Mouse (Mus musculus): ENCODE data around the gene Olfr69. TPM values are rescaled to one million over a fixed set of nuclear protein-coding genes. Genes with fewer than 3 reads are reported as not detected.
"Not testable (repeated sequence)": the region's sequence is repeated elsewhere in the genome, so short reads cannot be mapped to it uniquely, and the experiment has no call there.

Gene Olfr69
- total RNA-seq (2021): not detected

GRCm38 (mm10) chr7:103771494-103771893, at the start of gene Olfr69:
Gene Olfr69, minus strand, starts transcription at chr7:103771594.
- intact Hi-C loops (cut with DNase I): no loop called here
- DNase-seq: no peak

DNA sequence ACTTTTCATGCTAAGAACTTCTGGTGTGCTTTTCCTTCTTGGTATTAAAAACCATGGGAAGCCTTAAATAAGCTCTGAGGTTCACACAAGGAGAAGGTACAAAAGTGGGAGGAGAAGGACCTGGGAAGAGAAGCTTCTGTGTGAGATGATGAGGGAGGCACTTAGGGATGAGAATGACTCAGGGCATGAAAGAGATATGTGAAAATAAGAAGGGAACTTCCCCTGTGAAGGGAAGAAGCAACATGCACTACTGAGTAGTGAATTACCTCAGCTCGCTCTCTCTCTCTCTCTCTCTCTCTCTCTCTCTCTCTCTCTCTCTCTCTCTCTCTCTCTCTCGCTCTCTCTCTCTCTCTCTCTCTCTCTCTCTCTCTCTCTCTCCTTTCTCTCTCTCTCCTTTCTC, 43.7 kb upstream of the Olfr69 start:
- intact Hi-C loops (cut with DNase I): not testable (repeated sequence)

DNA sequence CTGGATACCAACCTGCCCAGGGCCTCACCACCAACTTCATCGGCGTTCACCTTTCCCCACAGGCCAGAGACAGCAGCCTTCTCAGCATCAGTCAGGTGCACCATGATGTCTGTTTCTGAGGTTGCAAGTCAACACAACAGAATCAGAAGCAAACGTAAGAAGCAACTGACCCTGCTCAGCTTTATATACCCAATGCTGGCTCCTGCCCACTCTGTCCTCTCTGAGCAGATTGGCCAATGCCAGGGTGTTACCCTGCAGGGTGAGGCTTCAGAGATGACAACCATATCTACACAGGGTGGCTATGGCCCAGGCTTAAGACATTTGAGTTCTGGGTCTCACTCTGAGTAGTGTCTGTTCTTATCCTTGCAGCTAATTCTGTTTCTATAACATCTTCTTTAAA, 42.4 kb upstream of the Olfr69 start, which contains the start of gene Hbb-bt:
Hbb-bt (minus strand) TSS at position 231 of the 400 bp plus-strand sequence.
- DNase-seq: no peak
- intact Hi-C loops (cut with DNase I): no loop called here

More for the DNA sequence above, 43.7 kb upstream of the Olfr69 start:
- DNase-seq: not testable (repeated sequence)

GRCm38 (mm10) chr7:103813152-103813551, 41.8 kb upstream of the Olfr69 start:
- intact Hi-C loops (cut with DNase I); DNase-seq: not testable (repeated sequence)

DNA sequence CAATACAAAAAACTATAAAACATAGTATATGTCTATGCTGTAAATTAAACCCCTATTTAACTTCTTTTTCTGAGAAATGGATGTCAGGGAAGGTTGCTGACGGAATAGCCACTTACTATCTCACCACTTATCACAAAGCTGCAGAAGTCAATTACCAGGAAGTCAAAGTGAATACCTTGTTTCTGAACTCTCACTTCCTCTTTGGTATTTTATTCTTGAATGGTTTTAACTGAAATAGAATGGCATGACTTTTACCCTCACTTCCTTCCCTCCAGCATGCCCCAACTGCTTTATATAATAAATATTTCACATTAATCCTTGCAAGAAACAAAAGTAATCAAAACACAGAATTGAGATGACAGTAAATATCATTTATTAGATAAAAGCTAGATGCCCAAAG, 40.8 kb upstream of the Olfr69 start:
- no peak for DNase-seq
- intact Hi-C loops (cut with DNase I): no loop called here

DNA sequence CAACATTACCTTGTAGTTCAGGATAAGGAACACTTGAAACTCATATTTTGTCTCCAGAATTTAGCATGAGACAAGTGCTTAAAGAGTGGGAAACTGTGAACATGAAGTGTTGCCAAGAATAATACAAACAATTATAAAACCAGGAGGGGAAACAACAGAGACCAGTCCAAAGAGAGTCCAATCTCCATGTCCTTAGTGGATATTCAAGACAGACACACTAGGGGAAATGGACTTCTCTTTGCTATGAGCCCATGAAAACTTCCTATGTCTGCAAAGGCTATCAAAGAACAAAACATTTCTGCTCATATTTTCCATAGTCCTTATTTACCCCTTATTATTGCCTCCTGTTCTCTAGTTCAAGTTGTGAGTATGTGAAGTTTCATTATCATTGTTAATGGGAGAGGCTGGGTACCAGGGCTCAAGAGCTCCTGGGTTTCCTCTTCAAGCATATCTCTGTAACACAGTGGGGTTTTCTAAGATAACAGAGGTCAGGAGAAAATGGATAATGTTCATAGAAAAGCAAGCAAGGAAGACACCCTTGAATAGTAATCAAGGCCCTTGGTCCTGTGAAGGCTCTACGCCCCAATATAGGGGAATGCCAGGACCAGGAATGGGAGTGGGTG, 39.9 kb upstream of the Olfr69 start:
- intact Hi-C loops (cut with DNase I): no loop called here
- no peak for DNase-seq

- intact Hi-C loops (cut with DNase I): no loop called here
- no peak for DNase-seq
Observed at GRCm38 (mm10) chr7:103810746-103811145, 39.4 kb upstream of the Olfr69 start.

DNA sequence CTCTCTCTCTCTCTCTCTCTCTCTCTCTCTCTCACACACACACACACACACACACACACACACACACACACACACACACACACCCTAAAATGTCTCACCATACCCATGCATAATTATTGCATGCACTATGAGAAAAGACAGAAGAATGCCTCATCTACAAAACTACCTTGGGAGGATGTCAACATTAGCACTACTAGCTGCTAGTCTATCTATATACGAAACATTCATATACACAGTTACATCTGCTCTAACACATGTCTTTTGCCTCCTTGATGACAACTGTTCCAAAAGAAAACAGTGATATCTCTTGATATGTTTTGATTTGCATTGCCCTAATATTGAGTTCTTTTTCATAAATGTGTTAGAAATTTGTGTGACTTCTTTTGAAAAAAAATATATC, 38.9 kb upstream of the Olfr69 start:
- no peak for DNase-seq
- intact Hi-C loops (cut with DNase I): no loop called here

DNA sequence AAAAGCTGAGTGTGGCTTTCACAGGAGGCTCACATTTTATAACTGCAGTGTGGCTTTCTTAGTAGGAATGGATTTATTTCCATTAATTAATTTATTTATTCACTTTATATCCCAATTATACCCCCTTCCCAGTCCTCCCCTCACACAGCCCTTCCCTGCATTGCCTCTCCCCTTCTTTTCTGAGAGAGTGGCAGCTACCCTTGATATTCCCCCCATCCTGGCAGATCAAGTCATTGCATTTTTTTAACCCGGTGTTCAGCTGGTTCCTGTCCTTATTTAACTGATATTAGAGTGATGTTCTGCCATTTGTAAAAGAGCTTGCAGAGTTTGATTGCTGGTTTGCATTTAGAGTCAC, 38.4 kb upstream of the Olfr69 start:
- DNase-seq: no peak
- intact Hi-C loops (cut with DNase I): loop anchor here (5.0 kb wide), 1 partner anchor 1297 kb away; no protein-coding TSS in a partner anchor

DNA sequence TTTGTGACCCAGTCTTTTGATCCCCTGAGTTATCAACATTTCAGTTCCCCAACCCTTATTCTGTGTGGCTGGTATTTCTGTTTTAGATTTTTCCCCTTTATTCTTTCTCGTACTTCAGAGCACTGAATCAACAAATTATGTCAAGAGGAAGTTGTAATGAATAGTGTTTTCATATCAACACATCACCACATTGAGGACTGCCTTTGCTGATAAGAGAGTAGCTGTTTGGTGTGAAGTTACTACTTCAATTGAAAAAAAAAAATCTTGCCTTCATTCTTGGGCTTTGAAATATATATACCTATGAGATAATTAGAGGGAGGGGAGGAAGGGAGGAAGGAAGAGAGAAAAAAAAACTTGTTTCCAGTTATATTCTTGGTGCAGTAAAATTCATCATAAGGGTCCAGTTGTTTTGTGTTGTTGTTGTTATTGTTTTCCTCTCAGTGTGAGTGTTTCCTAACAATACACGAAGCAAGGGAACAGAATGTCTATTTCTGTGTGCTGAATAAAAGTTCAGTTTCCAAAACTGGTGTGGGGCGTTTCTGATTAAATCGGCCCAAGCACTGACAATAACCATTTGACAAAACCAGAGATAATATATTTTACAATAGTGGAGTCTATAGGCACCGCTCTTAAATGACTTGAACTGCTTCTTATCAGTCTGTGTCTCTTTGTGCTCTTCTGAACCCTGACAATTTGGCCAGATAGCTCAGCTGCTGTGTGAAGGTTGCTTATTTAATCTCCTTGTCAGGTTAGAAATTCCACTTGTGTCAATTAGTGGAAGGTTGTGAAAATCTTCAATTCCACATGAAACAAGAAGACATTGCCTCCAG, 37.8 kb upstream of the Olfr69 start:
- intact Hi-C loops (cut with DNase I): loop anchor here (5.0 kb wide), 1 partner anchor 1297 kb away; no protein-coding TSS in a partner anchor
- DNase-seq: no peak

GRCm38 (mm10) chr7:103808120-103808519, 36.7 kb upstream of the Olfr69 start:
- not testable (repeated sequence) for DNase-seq
- intact Hi-C loops (cut with DNase I): loop anchor here (5.0 kb wide), 1 partner anchor 1296 kb away; no protein-coding TSS in a partner anchor

GRCm38 (mm10) chr7:103806856-103807255, 35.5 kb upstream of the Olfr69 start:
- intact Hi-C loops (cut with DNase I): loop anchor here (5.0 kb wide), 1 partner anchor 1295 kb away; no protein-coding TSS in a partner anchor

GRCm38 (mm10) chr7:103792669-103793388, 21.4 kb upstream of the Olfr69 start:
- no peak for DNase-seq
- intact Hi-C loops (cut with DNase I): loop anchor here (5.0 kb wide), 2 partner anchors 79 to 149 kb away; partner anchors contain the start of gene Olfr633

More at GRCm38 (mm10) chr7:103806856-103807255, 35.5 kb upstream of the Olfr69 start:
- peak in 1 of 2 experiments; percentile 3 for DNase-seq

DNA sequence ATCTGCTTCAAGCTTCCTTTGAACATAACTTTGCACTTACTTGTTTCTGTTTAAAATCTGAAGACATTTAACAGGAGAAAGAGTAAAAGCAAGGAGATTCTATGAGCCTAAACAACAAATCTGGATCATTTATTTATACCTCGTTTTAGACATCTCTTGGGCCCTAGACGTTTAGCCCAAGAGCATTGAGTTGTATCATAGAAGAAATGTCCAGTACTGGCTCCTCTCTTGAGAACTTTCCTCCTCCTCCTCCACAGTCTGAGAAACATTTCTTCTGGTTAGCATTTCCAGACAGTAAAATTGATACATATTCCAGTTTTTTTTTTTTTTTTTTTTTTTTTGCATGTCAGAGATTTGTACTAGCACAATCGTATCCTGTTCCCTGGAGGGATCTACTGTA, 20.3 kb upstream of the Olfr69 start, which contains the start of gene Olfr67:
Olfr67 (minus strand) TSS at position 101 of the 400 bp plus-strand sequence.
- intact Hi-C loops (cut with DNase I): loop anchor here (5.0 kb wide), 2 partner anchors 81 to 151 kb away; partner anchors contain the start of gene Olfr633
- no peak for DNase-seq

DNA sequence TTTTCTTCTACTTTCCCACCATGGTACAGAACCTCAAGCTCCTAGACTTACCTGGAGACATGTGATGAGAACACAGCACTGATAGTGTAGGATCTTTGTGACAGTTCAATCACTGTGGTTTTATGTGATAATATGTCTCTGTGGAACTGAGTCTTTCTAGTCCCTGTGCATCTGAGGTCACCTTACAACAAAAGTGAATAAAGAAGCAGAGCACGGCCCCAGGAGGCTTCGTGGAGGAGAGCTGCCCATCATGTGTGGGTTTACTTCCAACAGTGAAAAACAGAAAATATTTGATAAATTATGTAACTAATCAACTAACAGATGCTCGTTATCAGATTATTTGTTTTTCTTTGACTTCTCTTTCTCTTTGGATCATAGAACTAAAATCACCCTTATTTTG, 8.2 kb upstream of the Olfr69 start, which contains the start of gene Olfr68:
Olfr68 (minus strand) TSS at position 101 of the 400 bp plus-strand sequence.
- no peak for DNase-seq
- intact Hi-C loops (cut with DNase I): no loop called here

GRCm38 (mm10) chr7:103777652-103778051, 6.3 kb upstream of the Olfr69 start:
- DNase-seq; intact Hi-C loops (cut with DNase I): not testable (repeated sequence)

GRCm38 (mm10) chr7:103767687-103768086, 3.7 kb downstream of the Olfr69 start:
- intact Hi-C loops (cut with DNase I); DNase-seq: not testable (repeated sequence)

DNA sequence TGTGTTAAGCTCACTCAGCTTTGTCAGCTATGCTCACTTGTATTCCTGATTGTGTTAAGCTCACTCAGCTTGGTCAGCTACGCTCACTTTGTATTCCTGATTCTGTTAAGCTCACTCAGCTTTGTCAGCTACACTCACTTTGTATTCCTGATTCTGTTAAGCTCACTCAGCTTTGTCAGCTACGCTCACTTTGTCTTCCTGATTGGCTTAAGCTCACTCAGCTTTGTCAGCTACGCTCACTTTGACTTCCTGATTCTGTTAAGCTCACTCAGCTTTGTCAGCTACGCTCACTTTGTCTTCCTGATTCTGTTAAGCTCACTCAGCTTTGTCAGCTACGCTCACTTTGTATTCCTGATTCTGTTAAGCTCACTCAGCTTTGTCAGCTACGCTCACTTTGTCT, 9.2 kb downstream of the Olfr69 start:
- DNase-seq: not testable (repeated sequence)

DNA sequence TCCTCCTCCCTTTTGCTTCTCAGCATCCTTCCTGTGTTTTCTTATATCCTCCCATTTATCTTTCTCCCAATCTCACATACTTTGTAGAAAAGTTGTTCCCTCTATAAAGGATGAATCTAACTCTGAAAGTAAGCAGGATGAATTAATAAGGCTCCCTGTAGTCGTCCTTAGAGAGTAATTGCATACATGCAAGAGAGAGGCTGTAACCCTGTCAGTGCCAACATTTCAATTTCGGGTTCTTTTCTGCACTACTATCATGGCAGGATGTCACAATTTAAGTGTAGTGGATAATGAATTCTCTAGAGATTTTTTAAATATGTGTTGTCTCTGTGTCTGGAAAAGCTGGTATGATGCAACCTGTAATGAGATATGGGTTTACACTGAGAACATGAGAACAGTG, 14.2 kb downstream of the Olfr69 start, which contains the start of gene Olfr630:
Olfr630 (minus strand) TSS at position 101 of the 400 bp plus-strand sequence.
- no peak for DNase-seq
- intact Hi-C loops (cut with DNase I): no loop called here

More for the DNA sequence above, 9.2 kb downstream of the Olfr69 start:
- intact Hi-C loops (cut with DNase I): not testable (repeated sequence)

DNA sequence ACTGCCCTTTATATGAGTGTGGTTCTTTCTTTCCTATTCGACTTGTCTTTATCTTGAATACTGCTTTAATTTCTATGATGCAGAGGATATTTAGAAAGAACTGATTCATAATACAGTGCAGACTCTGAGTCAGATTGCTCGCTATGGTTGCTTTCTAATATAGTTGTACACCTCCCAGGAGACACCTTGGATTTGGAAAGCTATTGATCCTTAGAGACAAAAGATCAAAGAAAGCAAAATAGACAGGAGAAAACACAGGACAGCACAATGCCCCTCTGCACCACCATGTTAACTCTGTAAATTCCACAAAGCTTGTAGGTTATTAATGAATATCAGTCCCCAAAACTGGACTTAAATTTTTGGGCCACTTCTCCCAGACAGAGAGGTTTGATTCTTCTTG, 26.6 kb downstream of the Olfr69 start, which contains the start of gene Olfr629:
Olfr629 (minus strand) TSS at position 101 of the 400 bp plus-strand sequence.
- no peak for DNase-seq
- intact Hi-C loops (cut with DNase I): no loop called here
